Comparison of ENCODE assay signal across 35 mouse cellular contexts in genomic region chr16:74664337-74664736, GRCm38 (mm10).
"Had no signal": no experiment of that assay in that cellular context is flagged by ENCODE, and none has a peak within 500 bp of the region (broad histone marks: within the 10 kb centered on the region; RNA-seq: fewer than 3 reads in every experiment).

No protein-coding gene starts in this region.

- H3K4me2 ChIP-seq: heart, embryonic 11.5 days; heart, embryonic 12.5 days; heart, embryonic 13.5 days; heart, embryonic 15.5 days; hindbrain, embryonic 12.5 days; hindbrain, embryonic 13.5 days; hindbrain, embryonic 14.5 days; hindbrain, embryonic 15.5 days; intestine, embryonic 15.5 days; kidney, embryonic 15.5 days had no signal

- H3K9ac ChIP-seq: heart, embryonic 12.5 days; heart, embryonic 13.5 days; heart, embryonic 15.5 days; hindbrain, embryonic 12.5 days; hindbrain, embryonic 13.5 days; hindbrain, embryonic 14.5 days; hindbrain, embryonic 15.5 days; intestine, embryonic 15.5 days; kidney, embryonic 15.5 days had no signal

- H3K27me3 ChIP-seq: heart, embryonic 12.5 days; heart, embryonic 13.5 days; heart, embryonic 15.5 days; hindbrain, embryonic 12.5 days; hindbrain, embryonic 13.5 days; hindbrain, embryonic 15.5 days; intestine, embryonic 15.5 days; kidney, embryonic 15.5 days had no signal

- DNase-seq: heart, postnatal 10 days; heart, postnatal 14 days; heart, postnatal 36 days; heart, postnatal 4 days; kidney, adult 11 months; kidney, adult 18-20 months; kidney, adult 2 months; kidney, adult 8-10 months; kidney, adult 9 months; kidney, postnatal 10 days; kidney, postnatal 14 days; kidney, postnatal 25 days; kidney, postnatal 36 days; kidney, postnatal 4 days; layer of hippocampus, adult 9-11 months; layer of hippocampus, postnatal 36 days had no signal

- H3K4me3 ChIP-seq: heart, embryonic 10.5 days; heart, embryonic 12.5 days; heart, embryonic 13.5 days; heart, embryonic 15.5 days; hindbrain, embryonic 10.5 days; hindbrain, embryonic 12.5 days; hindbrain, embryonic 13.5 days; hindbrain, embryonic 15.5 days; intestine, embryonic 15.5 days; kidney, embryonic 15.5 days; layer of hippocampus, adult 2 months; left cerebral cortex, adult 2 months had no signal

- ATAC-seq: hindbrain, postnatal 0 days; inflammation-experienced regulatory T-cells, adult 6 months; intestine, embryonic 15.5 days; intestine, embryonic 16.5 days; intestine, postnatal 0 days had no signal

- H3K9me3 ChIP-seq: heart, embryonic 10.5 days; heart, embryonic 12.5 days; heart, embryonic 13.5 days; heart, embryonic 15.5 days; hindbrain, embryonic 10.5 days; hindbrain, embryonic 12.5 days; hindbrain, embryonic 13.5 days; hindbrain, embryonic 15.5 days; intestine, embryonic 15.5 days; kidney, embryonic 15.5 days had no signal

- H3K36me3 ChIP-seq: heart, embryonic 10.5 days; heart, embryonic 12.5 days; heart, embryonic 13.5 days; heart, embryonic 15.5 days; hindbrain, embryonic 10.5 days; hindbrain, embryonic 12.5 days; hindbrain, embryonic 13.5 days; hindbrain, embryonic 15.5 days; intestine, embryonic 15.5 days; kidney, embryonic 15.5 days had no signal

- H3K4me1 ChIP-seq: heart, embryonic 10.5 days; heart, embryonic 12.5 days; heart, embryonic 13.5 days; heart, embryonic 15.5 days; hindbrain, embryonic 10.5 days; hindbrain, embryonic 12.5 days; hindbrain, embryonic 13.5 days; hindbrain, embryonic 15.5 days; intestine, embryonic 15.5 days; kidney, embryonic 15.5 days had no signal

- H3K27ac ChIP-seq: heart, embryonic 10.5 days; heart, embryonic 13.5 days; heart, embryonic 15.5 days; hindbrain, embryonic 10.5 days; hindbrain, embryonic 12.5 days; hindbrain, embryonic 13.5 days; hindbrain, embryonic 14.5 days; hindbrain, embryonic 15.5 days; hindbrain, postnatal 0 days; intestine, embryonic 15.5 days; kidney, embryonic 15.5 days; kidney, postnatal 0 days; layer of hippocampus, adult 2 months; left cerebral cortex, adult 2 months had no signal
